Comparison of ENCODE assay signal across 14 mouse cellular contexts in genomic region chr9:32006350-32006749, GRCm38 (mm10).
DNase-seq lines count a peak whose midpoint lies in the region; ATAC-seq and TF ChIP-seq lines count a peak whose summit lies in the region.
"Had no signal": no experiment of that assay in that cellular context is flagged by ENCODE, and none has a peak within 500 bp of the region (broad histone marks: within the 10 kb centered on the region; RNA-seq: fewer than 3 reads in every experiment).

No protein-coding gene starts in this region.

- no peaks in the 10 kb centered on the region for H3K27me3 ChIP-seq in embryonic facial prominence, embryonic 14.5 days (replicated peaks; ENCODE audit: control insufficient read depth, insufficient read depth, low read length)
- H3K27me3 ChIP-seq in embryonic facial prominence, embryonic 10.5 days (replicated peaks; ENCODE audit: low read depth, poor library complexity, severe bottlenecking) = no peaks in the 10 kb centered on the region
- no peaks in the 10 kb centered on the region for H3K27me3 ChIP-seq in kidney, embryonic 14.5 days (ENCODE audit: control insufficient read depth, insufficient read depth, low read length)
- H3K27me3 ChIP-seq in limb, embryonic 10.5 days (ENCODE audit: low read depth, poor library complexity, severe bottlenecking) = no peaks in the 10 kb centered on the region
- no peaks in the 10 kb centered on the region for H3K27me3 ChIP-seq in forebrain, postnatal 0 days (ENCODE audit: insufficient read depth, low read length)

- H3K4me1 ChIP-seq in embryonic facial prominence, embryonic 14.5 days (ENCODE audit: control insufficient read depth, insufficient read depth, low read length) = peaks cover 2% of the 10 kb centered on the region; the same call in 1 of the 2 replicates
- peaks cover 7% of the 10 kb centered on the region for H3K4me1 ChIP-seq in embryonic facial prominence, embryonic 10.5 days
- H3K4me1 ChIP-seq in kidney, embryonic 14.5 days (ENCODE audit: control insufficient read depth, insufficient read depth, low read length) = no peaks in the 10 kb centered on the region
- H3K4me1 ChIP-seq in limb, embryonic 10.5 days = peaks cover 5% of the 10 kb centered on the region; the same call in 1 of the 2 replicates
- no peaks in the 10 kb centered on the region for H3K4me1 ChIP-seq in forebrain, postnatal 0 days (ENCODE audit: insufficient read depth)

- 63% methylated on average over 4 of the region's 4 CpGs for WGBS in embryonic facial prominence, embryonic 14.5 days
- WGBS in embryonic facial prominence, embryonic 10.5 days = 81% methylated on average over 4 of the region's 4 CpGs
- WGBS in kidney, embryonic 14.5 days = 76% methylated on average over 4 of the region's 4 CpGs
- WGBS in limb, embryonic 10.5 days = 41% methylated on average over 4 of the region's 4 CpGs
- WGBS in forebrain, postnatal 0 days = 61% methylated on average over 4 of the region's 4 CpGs

- H3K4me2 ChIP-seq in embryonic facial prominence, embryonic 14.5 days (ENCODE audit: low read depth, low read length) = no peak overlapping the region
- H3K4me2 ChIP-seq in kidney, embryonic 14.5 days (replicated peaks; ENCODE audit: low read depth, low read length) = no peak overlapping the region
- H3K4me2 ChIP-seq in forebrain, postnatal 0 days (ENCODE audit: low read depth) = no peak overlapping the region

- no peak overlapping the region for H3K9ac ChIP-seq in embryonic facial prominence, embryonic 14.5 days (ENCODE audit: low read depth, low read length)
- H3K9ac ChIP-seq in kidney, embryonic 14.5 days (ENCODE audit: low read depth, low read length) = no peak overlapping the region
- H3K9ac ChIP-seq in forebrain, postnatal 0 days = no peak overlapping the region

- no peak overlapping the region for H3K4me3 ChIP-seq in embryonic facial prominence, embryonic 14.5 days (ENCODE audit: low read depth, low read length)
- no peak overlapping the region for H3K4me3 ChIP-seq in embryonic facial prominence, embryonic 10.5 days
- no peak overlapping the region for H3K4me3 ChIP-seq in kidney, embryonic 14.5 days (ENCODE audit: low read length)
- H3K4me3 ChIP-seq in limb, embryonic 10.5 days = no peak overlapping the region
- no peak overlapping the region for H3K4me3 ChIP-seq in forebrain, postnatal 0 days (ENCODE audit: low read depth, low read length)
- H3K4me3 ChIP-seq: erythroblast, embryonic 14.5 days; heart, adult 2 months; layer of hippocampus, adult 2 months had no signal

- ATAC-seq in embryonic facial prominence, embryonic 14.5 days (ENCODE audit: low read depth) = peak; percentile 15; the same call in 1 of the 2 replicates
- no peak for ATAC-seq in kidney, embryonic 14.5 days (ENCODE audit: low FRiP score, low TSS enrichment)
- peak; percentile 97 for ATAC-seq in cerebellum, adult (ENCODE audit: insufficient number of reproducible peaks, low FRiP score, low TSS enrichment)
- no peak for ATAC-seq in forebrain, postnatal 0 days

- no peaks in the 10 kb centered on the region for H3K9me3 ChIP-seq in embryonic facial prominence, embryonic 14.5 days (ENCODE audit: control insufficient read depth, low read length)
- no peaks in the 10 kb centered on the region for H3K9me3 ChIP-seq in embryonic facial prominence, embryonic 10.5 days
- no peaks in the 10 kb centered on the region for H3K9me3 ChIP-seq in kidney, embryonic 14.5 days (ENCODE audit: control insufficient read depth, low read length)
- no peaks in the 10 kb centered on the region for H3K9me3 ChIP-seq in limb, embryonic 10.5 days (replicated peaks)
- no peaks in the 10 kb centered on the region for H3K9me3 ChIP-seq in forebrain, postnatal 0 days (ENCODE audit: low read length)

- TF ChIP-seq CTCF in forebrain, postnatal 0 days (IDR thresholded peaks at IDR 0.05; ENCODE audit: low read depth) = no peak

- no peaks in the 10 kb centered on the region for H3K36me3 ChIP-seq in embryonic facial prominence, embryonic 14.5 days (ENCODE audit: control insufficient read depth, insufficient read depth, low read length)
- no peaks in the 10 kb centered on the region for H3K36me3 ChIP-seq in embryonic facial prominence, embryonic 10.5 days (replicated peaks)
- H3K36me3 ChIP-seq in kidney, embryonic 14.5 days (ENCODE audit: control insufficient read depth, insufficient read depth, low read length) = no peaks in the 10 kb centered on the region
- H3K36me3 ChIP-seq in limb, embryonic 10.5 days = no peaks in the 10 kb centered on the region
- no peaks in the 10 kb centered on the region for H3K36me3 ChIP-seq in forebrain, postnatal 0 days (ENCODE audit: insufficient read depth)

- no peak for DNase-seq in embryonic facial prominence, embryonic 14.5 days (ENCODE audit: low spot score)
- no peak for DNase-seq in embryonic facial prominence, embryonic 10.5 days (ENCODE audit: low spot score)
- peak; percentile 71 to 79 for DNase-seq in kidney, adult 8-10 months
- peak; percentile 82 to 91 for DNase-seq in cerebellum, postnatal 36 days
- no peak for DNase-seq in limb, embryonic 10.5 days (ENCODE audit: low spot score)
- no peak for DNase-seq in forebrain, postnatal 0 days
- DNase-seq: lung, adult 18-20 months; thymus, postnatal 25 days had no signal

- no peak overlapping the region for H3K27ac ChIP-seq in embryonic facial prominence, embryonic 14.5 days (replicated peaks; ENCODE audit: low read depth, low read length)
- no peak overlapping the region for H3K27ac ChIP-seq in embryonic facial prominence, embryonic 10.5 days (replicated peaks)
- no peak overlapping the region for H3K27ac ChIP-seq in kidney, embryonic 14.5 days (ENCODE audit: low read depth, low read length)
- no peak overlapping the region for H3K27ac ChIP-seq in limb, embryonic 10.5 days
- no peak overlapping the region for H3K27ac ChIP-seq in forebrain, postnatal 0 days (ENCODE audit: low read depth, low read length)
- H3K27ac ChIP-seq: heart, adult 2 months; layer of hippocampus, adult 2 months; macrophage had no signal

Comparison
In these comparisons a context has a peak if more than half of its experiments do, and no peak if none do; other contexts are left out.
1. ATAC-seq: peak in embryonic facial prominence, embryonic 14.5 days (single experiment) and cerebellum, adult (single experiment); none in kidney, embryonic 14.5 days (single experiment) and forebrain, postnatal 0 days (single experiment).
2. DNase-seq: peak in kidney, adult 8-10 months (2 of 2) and cerebellum, postnatal 36 days (2 of 2); none in embryonic facial prominence, embryonic 14.5 days (single experiment), embryonic facial prominence, embryonic 10.5 days (single experiment), limb, embryonic 10.5 days (single experiment) and forebrain, postnatal 0 days (single experiment).